Mouse (Mus musculus) brain, embryonic 14.5 days (tissue): Measurements from ENCODE around the gene Copb2.

Source experiments
- CTCF ChIP-seq: fragments of 200-500 bp; IDR thresholded peaks from 2 replicates; pipeline ENCODE4 v1.5.1; 2012; ENCODE audit warnings: inconsistent platforms, mild to moderate bottlenecking, moderate library complexity, borderline replicate concordance; ENCODE audit not compliant: insufficient read depth, insufficient read length; ENCODE audit errors: extremely low read depth
- POLR2A ChIP-seq: fragments of 200-500 bp; IDR thresholded peaks from 2 replicates; pipeline ENCODE4 v1.6.1; 2012; ENCODE audit warnings: mild to moderate bottlenecking, inconsistent platforms, borderline replicate concordance; ENCODE audit not compliant: poor library complexity, insufficient read depth, insufficient read length, severe bottlenecking; ENCODE audit errors: extremely low read depth

GRCm38 (mm10) chr9:98538017-98538712 is 25.4 kb upstream of the Copb2 start:
- TF ChIP-seq CTCF = no peak
- TF ChIP-seq POLR2A = no peak
